Mouse (Mus musculus) lung, postnatal 0 days (tissue): ENCODE measurements at regions not wholly inside any gene's neighbourhood (a gene's known extent, or its start where the extent isn't known, plus 50 kb on each side); places are given as distances from the start of the nearest gene placed in this dataset.

Experiments
- ATAC-seq: fragments of 200-750 bp; cut with Nextera tagmentation; 2 replicates; pipeline ENCODE4 v1.8.0; 2017; ENCODE audit warnings: moderate library complexity
- DNase-seq: peaks from one replicate; pipeline ENCODE4 v3.0.0-alpha.2; 2016; ENCODE audit warnings: low spot score
- H3K27ac ChIP-seq: fragments of 300-500 bp; sonication (generic); 2 replicates; pipeline ENCODE4 v1.5.1; 2014; ENCODE audit warnings: antibody characterized with exemption, mild to moderate bottlenecking, low read length, mixed read lengths
- H3K27me3 ChIP-seq: fragments of 300-500 bp; sonication (generic); replicated peaks from 2 replicates; pipeline ENCODE4 v1.6.1; 2014; ENCODE audit warnings: low read length, mixed read lengths; ENCODE audit not compliant: insufficient read depth
- H3K36me3 ChIP-seq: fragments of 300-500 bp; sonication (generic); 2 replicates; pipeline ENCODE4 v1.6.1; 2014; ENCODE audit warnings: low read length, mixed read lengths; ENCODE audit not compliant: insufficient read depth
- H3K4me1 ChIP-seq: fragments of 300-500 bp; sonication (generic); 2 replicates; pipeline ENCODE4 v1.6.1; 2014; ENCODE audit warnings: antibody characterized with exemption, low read depth, low read length, mixed read lengths; ENCODE audit not compliant: insufficient read depth
- H3K4me2 ChIP-seq: fragments of 300-500 bp; sonication (generic); replicated peaks from 2 replicates; pipeline ENCODE4 v1.6.1; 2014; ENCODE audit warnings: low read depth, mild to moderate bottlenecking, low read length, moderate library complexity, mixed read lengths
- H3K4me3 ChIP-seq: fragments of 300-500 bp; sonication (generic); 2 replicates; pipeline ENCODE4 v1.5.1; 2014; ENCODE audit warnings: low read depth, low read length
- H3K9ac ChIP-seq: fragments of 300-500 bp; sonication (generic); replicated peaks from 2 replicates; pipeline ENCODE4 v1.6.1; 2014; ENCODE audit warnings: low read depth, mild to moderate bottlenecking
- H3K9me3 ChIP-seq: fragments of 300-500 bp; sonication (generic); 2 replicates; pipeline ENCODE4 v1.6.1; 2016; ENCODE audit warnings: low read length, mixed read lengths
- CTCF ChIP-seq: IDR thresholded peaks from 2 replicates; pipeline ENCODE4 v1.5.1; 2016; ENCODE audit warnings: antibody characterized with exemption, mild to moderate bottlenecking
- EP300 ChIP-seq: IDR thresholded peaks from 2 replicates; pipeline ENCODE4 v1.6.1; 2016; ENCODE audit warnings: antibody characterized with exemption, mild to moderate bottlenecking, control low read depth
- WGBS: fragments of 180-500 bp; shearing (Covaris S2); extraction: QIAGEN DNeasy Blood & Tissue Kit; methylation state at CpG from one replicate; pipeline ENCODE4 v1.1.7; 2014; 5-methylcytosine and 5-hydroxymethylcytosine counted together

GRCm38 (mm10) chr7:70870841-70871534 lies 480.3 kb downstream of the Gm10295 start:
- ATAC-seq (no peak), DNase-seq (no peak)
- Histone ChIP-seq H3K36me3 (no peaks in the 10 kb centered on the region), H3K4me3 (no peak overlapping the region), H3K4me1 (no peaks in the 10 kb centered on the region), H3K4me2 (no peak overlapping the region), H3K9me3 (no peaks in the 10 kb centered on the region), H3K27me3 (no peaks in the 10 kb centered on the region), H3K27ac (no peak overlapping the region), H3K9ac (no peak overlapping the region)
- TF ChIP-seq EP300: no peak
- TF ChIP-seq CTCF: no peak
- WGBS: 30% methylated on average over 10 of the region's 10 CpGs

GRCm38 (mm10) chr7:70869125-70869524 lies 482.2 kb downstream of the Gm10295 start:
- Histone ChIP-seq H3K4me2 (no peak overlapping the region), H3K4me3 (no peak overlapping the region), H3K36me3 (no peaks in the 10 kb centered on the region), H3K4me1 (no peaks in the 10 kb centered on the region), H3K9me3 (no peaks in the 10 kb centered on the region), H3K27ac (no peak overlapping the region), H3K27me3 (no peaks in the 10 kb centered on the region), H3K9ac (no peak overlapping the region)
- 47% methylated on average over 1 of the region's 1 CpGs for WGBS
- TF ChIP-seq CTCF: no peak
- TF ChIP-seq EP300: no peak
- ATAC-seq: no peak
- DNase-seq: no peak

GRCm38 (mm10) chr7:70859957-70860356 lies 491.3 kb downstream of the Gm10295 start:
- H3K27me3 ChIP-seq: no peaks in the 10 kb centered on the region
- ATAC-seq (no peak), DNase-seq (no peak)
- no peaks in the 10 kb centered on the region for H3K4me1 ChIP-seq
- TF ChIP-seq CTCF (no peak), EP300 (no peak)
- no peaks in the 10 kb centered on the region for H3K9me3 ChIP-seq
- H3K9ac ChIP-seq: no peak overlapping the region
- WGBS: 85% methylated on average over 4 of the region's 4 CpGs
- H3K4me3 ChIP-seq: no peak overlapping the region
- no peaks in the 10 kb centered on the region for H3K36me3 ChIP-seq
- H3K27ac ChIP-seq: no peak overlapping the region
- H3K4me2 ChIP-seq: no peak overlapping the region

GRCm38 (mm10) chr7:70850726-70851125 lies 484.2 kb upstream of the Nr2f2 start:
- Histone ChIP-seq H3K27ac (no peak overlapping the region), H3K9me3 (no peaks in the 10 kb centered on the region), H3K4me1 (no peaks in the 10 kb centered on the region), H3K4me2 (no peak overlapping the region), H3K9ac (no peak overlapping the region), H3K36me3 (no peaks in the 10 kb centered on the region), H3K4me3 (no peak overlapping the region), H3K27me3 (no peaks in the 10 kb centered on the region)
- TF ChIP-seq EP300 (no peak), CTCF (no peak)
- DNase-seq: no peak
- no peak for ATAC-seq
- 75% methylated on average over 2 of the region's 2 CpGs for WGBS

GRCm38 (mm10) chr7:70848016-70848776 lies 481.7 kb upstream of the Nr2f2 start:
- H3K4me3 ChIP-seq: no peak overlapping the region
- no peaks in the 10 kb centered on the region for H3K27me3 ChIP-seq
- H3K4me2 ChIP-seq: no peak overlapping the region
- TF ChIP-seq CTCF: no peak
- no peak for TF ChIP-seq EP300
- no peak for DNase-seq
- H3K27ac ChIP-seq: no peak overlapping the region
- WGBS: 80% methylated on average over 4 of the region's 4 CpGs
- no peaks in the 10 kb centered on the region for H3K36me3 ChIP-seq
- H3K9me3 ChIP-seq: no peaks in the 10 kb centered on the region
- no peaks in the 10 kb centered on the region for H3K4me1 ChIP-seq
- no peak overlapping the region for H3K9ac ChIP-seq
- ATAC-seq: no peak

GRCm38 (mm10) chr7:70847450-70847993 lies 481.0 kb upstream of the Nr2f2 start:
- H3K36me3 ChIP-seq: no peaks in the 10 kb centered on the region
- DNase-seq: no peak
- WGBS: 84% methylated on average over 8 of the region's 8 CpGs
- no peaks in the 10 kb centered on the region for H3K4me1 ChIP-seq
- H3K4me3 ChIP-seq: no peak overlapping the region
- no peaks in the 10 kb centered on the region for H3K9me3 ChIP-seq
- no peak for TF ChIP-seq CTCF
- no peak for TF ChIP-seq EP300
- no peak overlapping the region for H3K9ac ChIP-seq
- H3K27ac ChIP-seq: no peak overlapping the region
- H3K4me2 ChIP-seq: no peak overlapping the region
- H3K27me3 ChIP-seq: no peaks in the 10 kb centered on the region
- ATAC-seq: no peak
